Mouse (Mus musculus): ENCODE results near the gene Brix1.

Gene Brix1

DNA sequence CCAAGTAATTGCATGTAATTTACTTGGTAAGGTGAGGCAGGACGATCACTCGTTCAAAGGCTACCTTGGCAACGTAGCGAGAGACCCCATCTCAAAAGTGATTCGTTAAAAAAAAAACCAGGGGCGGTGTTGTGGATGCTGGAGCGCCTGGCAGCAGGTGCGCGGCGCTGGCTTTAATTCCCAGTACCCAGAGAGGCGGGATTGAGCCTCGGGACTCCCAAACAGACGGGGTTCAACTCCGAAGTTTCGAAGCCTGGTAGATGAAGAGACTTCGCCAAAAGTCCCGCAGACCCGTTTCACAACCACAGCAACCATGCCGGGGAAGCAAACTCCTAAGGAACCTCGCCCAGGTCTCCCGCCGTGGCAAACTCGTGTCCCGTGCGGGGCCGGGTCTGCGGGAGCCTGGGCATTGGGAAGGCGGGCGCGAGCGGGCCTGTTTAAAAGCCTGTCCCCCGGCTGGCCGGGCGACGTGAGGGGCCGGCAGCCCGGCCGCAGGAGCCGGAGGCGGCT, 16.1 kb downstream of the Brix1 start:
- TF ChIP-seq GATA4 (IDR thresholded peaks at IDR 0.05; ENCODE audit: insufficient replicate concordance, low read length): no peak

DNA sequence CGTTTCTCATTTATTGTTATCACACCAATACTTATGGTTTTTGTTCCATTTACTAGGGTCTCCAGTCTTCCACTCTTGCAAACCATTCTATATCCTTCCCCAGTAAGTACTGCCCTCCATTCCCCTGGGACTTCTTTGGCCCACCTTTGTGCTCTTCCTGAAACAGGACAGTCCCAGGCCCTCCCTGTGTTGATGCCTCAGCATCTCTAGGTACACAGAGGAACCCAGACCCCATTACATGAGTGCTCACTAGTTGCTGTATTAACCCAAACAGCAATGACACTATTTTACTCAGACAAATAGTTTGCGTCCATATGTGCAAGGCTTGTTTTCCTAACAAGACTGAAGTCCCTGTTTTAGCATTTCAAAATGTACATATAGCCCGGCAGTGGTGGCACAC, 17.0 kb downstream of the Brix1 start:
- TF ChIP-seq GATA4 (IDR thresholded peaks at IDR 0.05; ENCODE audit: insufficient replicate concordance, low read length): no peak

DNA sequence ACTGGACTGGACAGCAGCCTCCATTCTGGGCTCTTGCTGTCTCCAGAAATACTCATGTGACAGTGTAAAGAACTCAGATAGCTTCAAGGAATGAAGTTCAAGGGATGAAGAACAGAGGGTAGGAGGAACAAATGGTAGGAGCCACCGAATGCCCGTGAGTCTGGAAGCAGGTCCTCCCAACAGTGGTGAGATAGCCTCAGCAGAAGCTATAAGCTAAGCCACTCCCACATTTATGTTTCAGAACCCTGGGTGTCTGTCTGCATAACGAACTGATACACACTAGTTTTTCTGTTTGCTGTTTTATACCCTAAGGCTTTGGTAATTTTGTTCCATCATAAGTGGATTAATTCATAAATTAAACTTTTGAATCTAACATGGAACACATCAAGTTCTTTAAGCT, 21.1 kb downstream of the Brix1 start:
- no peak for TF ChIP-seq GATA4 (IDR thresholded peaks at IDR 0.05; ENCODE audit: insufficient replicate concordance, low read length)

- no peak for TF ChIP-seq GATA4 (IDR thresholded peaks at IDR 0.05; ENCODE audit: insufficient replicate concordance, low read length)
Measured at GRCm38 (mm10) chr15:10463555-10463954, 22.2 kb downstream of the Brix1 start.

- TF ChIP-seq GATA4 (IDR thresholded peaks at IDR 0.05; ENCODE audit: insufficient replicate concordance, low read length): no peak
Measured at GRCm38 (mm10) chr15:10460986-10461385, 24.8 kb downstream of the Brix1 start.

GRCm38 (mm10) chr15:10447102-10447501, 38.6 kb downstream of the Brix1 start:
- no peak for TF ChIP-seq GATA4 (IDR thresholded peaks at IDR 0.05; ENCODE audit: insufficient replicate concordance, low read length)

GRCm38 (mm10) chr15:10442275-10442674, 43.5 kb downstream of the Brix1 start:
- TF ChIP-seq GATA4 (IDR thresholded peaks at IDR 0.05; ENCODE audit: insufficient replicate concordance, low read length): no peak

DNA sequence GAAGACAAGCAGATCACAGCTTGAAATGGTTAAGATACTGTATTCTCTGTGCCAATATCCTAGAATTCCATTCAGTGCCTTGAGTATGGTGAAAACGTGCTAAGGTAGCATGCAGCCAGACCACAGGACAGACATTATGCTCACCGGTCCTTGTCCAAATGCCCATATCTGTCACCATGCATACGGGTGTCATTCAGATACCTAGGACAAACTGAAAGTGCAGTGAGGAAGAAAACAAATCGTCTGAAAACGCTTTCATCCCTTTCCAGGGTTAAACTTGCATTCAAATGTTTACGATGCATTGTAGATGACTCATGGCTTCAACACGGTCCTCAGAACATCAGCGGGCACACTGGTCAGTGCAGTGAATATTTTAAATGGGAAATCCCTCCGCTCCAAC, 44.3 kb downstream of the Brix1 start:
- TF ChIP-seq GATA4 (IDR thresholded peaks at IDR 0.05; ENCODE audit: insufficient replicate concordance, low read length): no peak

DNA sequence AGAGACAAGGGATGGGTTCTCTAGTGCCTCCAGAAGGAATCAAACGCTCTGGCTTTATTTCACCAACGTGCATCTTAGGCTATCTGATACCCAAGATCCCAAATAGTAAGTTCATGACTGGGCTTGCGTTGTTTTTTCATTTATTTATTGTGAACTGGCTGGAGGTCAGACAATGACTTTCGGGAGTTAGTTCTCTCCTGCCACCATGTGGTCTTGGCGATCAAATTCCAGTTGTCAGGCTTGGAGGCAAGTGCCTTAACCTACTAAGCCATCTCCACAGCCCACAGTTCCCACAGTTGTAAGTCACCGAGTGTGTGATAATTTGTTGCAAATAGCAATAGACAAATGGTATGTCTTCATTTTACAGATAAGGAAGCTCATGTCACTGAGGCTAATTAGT, 45.8 kb downstream of the Brix1 start:
- no peak for TF ChIP-seq GATA4 (IDR thresholded peaks at IDR 0.05; ENCODE audit: insufficient replicate concordance, low read length)

DNA sequence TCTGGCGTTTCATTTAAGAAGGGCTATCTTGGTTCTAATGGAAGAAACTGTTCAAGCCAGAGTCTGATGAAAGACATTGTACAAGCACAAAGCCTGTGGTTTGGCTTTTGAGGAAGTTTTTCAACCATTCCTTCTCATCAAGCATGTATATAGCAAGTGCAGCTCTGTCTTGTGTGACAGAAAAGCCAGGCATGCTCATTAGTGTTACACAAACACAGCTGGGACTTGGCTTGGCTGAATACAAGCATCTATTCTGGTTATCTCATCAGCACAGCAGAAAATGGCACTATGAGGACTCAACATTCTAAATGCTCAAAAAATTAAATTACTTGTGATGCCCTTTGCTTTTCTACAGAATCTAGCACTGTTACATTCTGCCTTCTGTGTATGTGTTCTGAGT, 48.9 kb downstream of the Brix1 start:
- no peak for TF ChIP-seq GATA4 (IDR thresholded peaks at IDR 0.05; ENCODE audit: insufficient replicate concordance, low read length)

- no peak for TF ChIP-seq GATA4 (IDR thresholded peaks at IDR 0.05; ENCODE audit: insufficient replicate concordance, low read length)
Measured at GRCm38 (mm10) chr15:10426545-10427266, 59.0 kb downstream of the Brix1 start.

GRCm38 (mm10) chr15:10426124-10426523, 59.6 kb downstream of the Brix1 start:
- no peak for TF ChIP-seq GATA4 (IDR thresholded peaks at IDR 0.05; ENCODE audit: insufficient replicate concordance, low read length)

Data from liver, adult (tissue).